Mouse (Mus musculus): Measurements from ENCODE around the gene Psmd14.

DNA sequence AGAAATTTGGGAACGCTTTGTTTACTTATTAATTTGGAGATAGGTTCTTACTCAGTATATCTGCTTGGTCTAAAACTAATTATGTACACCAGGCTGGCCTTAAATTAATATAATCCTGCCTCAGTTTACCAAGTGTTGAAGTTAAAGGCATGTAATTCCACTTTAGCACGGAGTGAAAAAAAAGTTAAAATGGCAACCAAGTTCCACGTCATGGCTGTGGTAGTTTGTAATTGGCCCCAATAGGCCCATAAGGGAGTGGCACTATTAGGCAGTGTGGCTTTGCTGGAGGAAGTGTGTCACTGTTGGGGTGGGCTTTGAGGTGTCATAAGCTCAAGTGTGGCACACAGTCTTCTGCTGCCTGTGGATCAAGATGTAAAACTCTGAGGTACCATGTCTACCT, 1.0 kb downstream of the Psmd14 start:
- TF ChIP-seq GATA1 (IDR thresholded peaks at IDR 0.05; ENCODE audit: low read length) (no peak), TAL1 (IDR thresholded peaks at IDR 0.05; ENCODE audit: low read length) (no peak)

Measured in erythroblast, embryonic 14.5 days (primary cell).